Mouse (Mus musculus) midbrain, embryonic 11.5 days (tissue): ENCODE results near the gene Astn1. TPM values are rescaled to one million over a fixed set of nuclear protein-coding genes. Genes with fewer than 3 reads are reported as not detected.

ENCODE experiments used
- ATAC-seq: fragments of 200-750 bp; cut with Nextera tagmentation; 2 replicates; pipeline ENCODE4 v1.8.0; 2017; ENCODE audit warnings: moderate TSS enrichment, moderate library complexity; ENCODE audit not compliant: low FRiP score
- DNase-seq: peaks from one replicate; pipeline ENCODE4 v3.0.0; 2015; ENCODE audit warnings: low spot score; ENCODE audit errors: missing footprints
- H3K27ac ChIP-seq: fragments of 300-500 bp; sonication (generic); 2 replicates; pipeline ENCODE4 v1.5.1; 2014; ENCODE audit warnings: low read depth, low read length
- H3K27me3 ChIP-seq: fragments of 300-500 bp; sonication (generic); 2 replicates; pipeline ENCODE4 v1.6.1; 2014; ENCODE audit warnings: mild to moderate bottlenecking, low read length, moderate library complexity, mixed read lengths; ENCODE audit not compliant: control insufficient read depth, insufficient read depth
- H3K36me3 ChIP-seq: fragments of 300-500 bp; sonication (generic); 2 replicates; pipeline ENCODE4 v1.6.1; 2014; ENCODE audit warnings: mild to moderate bottlenecking, low read length, moderate library complexity, mixed read lengths; ENCODE audit not compliant: control insufficient read depth, insufficient read depth
- H3K4me1 ChIP-seq: fragments of 300-500 bp; sonication (generic); 2 replicates; pipeline ENCODE4 v1.6.1; 2014; ENCODE audit warnings: low read length; ENCODE audit not compliant: control insufficient read depth, insufficient read depth
- H3K4me2 ChIP-seq: fragments of 300-500 bp; sonication (generic); 2 replicates; pipeline ENCODE4 v1.6.1; 2014; ENCODE audit warnings: mild to moderate bottlenecking, moderate library complexity
- H3K4me3 ChIP-seq: fragments of 300-500 bp; sonication (generic); 2 replicates; pipeline ENCODE4 v1.5.1; 2014; ENCODE audit warnings: low read depth, low read length
- H3K9ac ChIP-seq: fragments of 300-500 bp; sonication (generic); 2 replicates; pipeline ENCODE4 v1.6.1; 2014; ENCODE audit warnings: low read length
- H3K9me3 ChIP-seq: fragments of 300-500 bp; sonication (generic); 2 replicates; pipeline ENCODE4 v1.6.1; 2016; ENCODE audit warnings: low read length; ENCODE audit not compliant: control insufficient read depth
- WGBS: fragments of 180-500 bp; shearing (Covaris S2); extraction: QIAGEN DNeasy Blood & Tissue Kit; methylation state at CpG from one replicate; pipeline ENCODE4 v1.1.7; 2014; 5-methylcytosine and 5-hydroxymethylcytosine counted together
- polyA plus RNA-seq: library from polyadenylated mRNA; unstranded; fragments of >200 nt; fragmentation: Nextera tagmentation; extraction: Ambion mirVana; gene quantifications from 2 replicates; pipeline ENCODE4 v1.2.1, GENCODE M21; 2014

Astn1 gene
- polyA plus RNA-seq, 1 experiment from 2014 or later, result 20.1 TPM

- H3K27ac ChIP-seq, result no peak overlapping the region
- H3K27me3 ChIP-seq, result no peaks in the 10 kb centered on the region
- 33% methylated on average over 3 of the region's 3 CpGs for WGBS
- no peak overlapping the region for H3K4me3 ChIP-seq
- H3K4me1 ChIP-seq, result peaks cover 11% of the 10 kb centered on the region
- H3K36me3 ChIP-seq, result no peaks in the 10 kb centered on the region
- no peak for DNase-seq
- no peak overlapping the region for H3K9ac ChIP-seq
- no peaks in the 10 kb centered on the region for H3K9me3 ChIP-seq
- no peak for ATAC-seq
- H3K4me2 ChIP-seq, result no peak overlapping the region
These were observed 131.2 kb downstream of the Astn1 start for GRCm38 (mm10) chr1:158493289-158493688.

GRCm38 (mm10) chr1:158500140-158500539 lies 138.1 kb downstream of the Astn1 start:
- Histone ChIP-seq H3K9ac (no peak overlapping the region), H3K36me3 (no peaks in the 10 kb centered on the region)
- no peak for ATAC-seq

GRCm38 (mm10) chr1:158501019-158501418 lies 138.9 kb downstream of the Astn1 start:
- Histone ChIP-seq H3K9ac (no peak overlapping the region), H3K36me3 (no peaks in the 10 kb centered on the region), H3K4me1 (no peaks in the 10 kb centered on the region), H3K27me3 (no peaks in the 10 kb centered on the region), H3K4me2 (no peak overlapping the region), H3K4me3 (no peak overlapping the region), H3K9me3 (no peaks in the 10 kb centered on the region), H3K27ac (no peak overlapping the region)
- DNase-seq, result no peak
- no peak for ATAC-seq
- 45% methylated on average over 4 of the region's 4 CpGs for WGBS

More at GRCm38 (mm10) chr1:158500140-158500539, 138.1 kb downstream of the Astn1 start:
- Histone ChIP-seq H3K4me2 (no peak overlapping the region), H3K27ac (no peak overlapping the region), H3K4me3 (no peak overlapping the region), H3K4me1 (no peaks in the 10 kb centered on the region), H3K27me3 (no peaks in the 10 kb centered on the region), H3K9me3 (no peaks in the 10 kb centered on the region)
- WGBS, result 77% methylated on average over 4 of the region's 4 CpGs
- no peak for DNase-seq

DNA sequence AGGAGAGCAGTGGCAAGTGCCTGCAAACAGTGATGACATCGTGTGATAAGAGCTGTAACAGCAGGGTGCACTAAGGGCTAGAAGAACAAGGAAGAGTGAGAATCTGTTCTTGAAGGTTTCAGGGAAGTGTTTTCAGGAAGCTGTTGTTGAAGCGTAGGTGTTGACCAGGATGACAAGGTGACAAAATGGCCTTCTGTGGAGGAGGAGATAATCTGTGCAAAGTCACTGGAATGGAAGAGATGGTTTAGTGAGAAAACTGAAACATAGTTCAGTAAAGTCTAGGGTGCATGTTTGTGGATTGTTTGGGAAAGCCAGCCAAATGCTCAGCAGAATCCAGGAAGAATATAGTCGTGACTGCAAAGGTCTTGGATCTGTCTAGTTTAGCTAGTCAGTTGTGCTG lies 145.5 kb downstream of the Astn1 start:
- 79% methylated on average over 3 of the region's 3 CpGs for WGBS
- Histone ChIP-seq H3K36me3 (peaks cover 3% of the 10 kb centered on the region; the same call in 1 of the 2 replicates), H3K4me3 (no peak overlapping the region), H3K4me2 (no peak overlapping the region), H3K4me1 (no peaks in the 10 kb centered on the region), H3K27me3 (no peaks in the 10 kb centered on the region), H3K9me3 (no peaks in the 10 kb centered on the region), H3K9ac (no peak overlapping the region), H3K27ac (no peak overlapping the region)
- DNase-seq (no peak), ATAC-seq (no peak)

- DNase-seq (peak; percentile 2), ATAC-seq (no peak)
- H3K4me3 ChIP-seq, result no peak overlapping the region
- no peak overlapping the region for H3K27ac ChIP-seq
- no peaks in the 10 kb centered on the region for H3K27me3 ChIP-seq
- no peaks in the 10 kb centered on the region for H3K9me3 ChIP-seq
- no peaks in the 10 kb centered on the region for H3K4me1 ChIP-seq
- H3K36me3 ChIP-seq, result peaks cover 3% of the 10 kb centered on the region; the same call in 1 of the 2 replicates
- WGBS, result 86% methylated on average over 4 of the region's 4 CpGs
- no peak overlapping the region for H3K4me2 ChIP-seq
- no peak overlapping the region for H3K9ac ChIP-seq
These were observed 147.2 kb downstream of the Astn1 start for GRCm38 (mm10) chr1:158509112-158509855.

DNA sequence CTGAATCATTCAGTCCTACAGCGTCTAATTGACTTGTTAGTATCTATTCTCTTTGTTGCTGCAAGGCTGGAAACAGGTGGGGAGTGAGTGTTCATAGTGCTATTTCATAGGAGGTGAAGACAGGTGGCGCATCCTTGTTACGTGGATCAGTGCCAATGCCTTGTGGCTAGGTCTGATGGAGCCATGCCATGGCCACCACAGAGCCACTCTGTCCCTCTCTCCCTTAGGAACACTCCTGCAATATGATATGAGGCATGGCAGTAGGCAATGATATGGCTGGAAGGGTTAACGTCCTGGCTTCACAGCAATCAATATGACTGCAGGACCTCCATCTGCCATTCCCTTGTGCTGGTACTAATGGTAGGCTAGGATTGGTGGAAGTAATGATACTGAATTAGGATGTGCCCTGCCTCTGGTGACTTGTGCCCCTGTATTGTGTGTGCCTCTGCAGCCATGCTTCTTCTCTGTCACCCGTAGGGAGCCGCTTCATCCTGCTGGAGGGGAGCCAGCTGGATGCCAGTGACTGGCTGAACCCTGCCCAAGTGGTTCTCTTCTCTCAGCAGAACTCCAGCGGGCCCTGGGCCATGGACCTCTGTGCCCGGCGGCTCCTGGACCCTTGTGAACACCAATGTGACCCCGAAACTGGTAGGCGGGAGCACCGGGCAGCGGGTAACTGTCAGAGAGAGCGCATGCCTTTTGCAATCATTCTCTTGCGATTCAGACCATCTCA lies 148.6 kb downstream of the Astn1 start:
- no peak overlapping the region for H3K4me2 ChIP-seq
- no peaks in the 10 kb centered on the region for H3K9me3 ChIP-seq
- H3K4me3 ChIP-seq, result no peak overlapping the region
- no peak overlapping the region for H3K9ac ChIP-seq
- no peaks in the 10 kb centered on the region for H3K27me3 ChIP-seq
- peak; percentile 12 for DNase-seq
- no peak for ATAC-seq
- H3K4me1 ChIP-seq, result no peaks in the 10 kb centered on the region
- H3K36me3 ChIP-seq, result peaks cover 3% of the 10 kb centered on the region; the same call in 1 of the 2 replicates
- no peak overlapping the region for H3K27ac ChIP-seq
- 97% methylated on average over 15 of the region's 15 CpGs for WGBS

GRCm38 (mm10) chr1:158512089-158512488 lies 150.0 kb downstream of the Astn1 start:
- no peak overlapping the region for H3K4me2 ChIP-seq
- peak; percentile 2 for DNase-seq
- peaks cover 3% of the 10 kb centered on the region; the same call in 1 of the 2 replicates for H3K36me3 ChIP-seq
- no peaks in the 10 kb centered on the region for H3K4me1 ChIP-seq
- no peaks in the 10 kb centered on the region for H3K27me3 ChIP-seq
- no peak overlapping the region for H3K9ac ChIP-seq
- no peak overlapping the region for H3K27ac ChIP-seq
- H3K4me3 ChIP-seq, result no peak overlapping the region
- H3K9me3 ChIP-seq, result no peaks in the 10 kb centered on the region
- no peak for ATAC-seq

DNA sequence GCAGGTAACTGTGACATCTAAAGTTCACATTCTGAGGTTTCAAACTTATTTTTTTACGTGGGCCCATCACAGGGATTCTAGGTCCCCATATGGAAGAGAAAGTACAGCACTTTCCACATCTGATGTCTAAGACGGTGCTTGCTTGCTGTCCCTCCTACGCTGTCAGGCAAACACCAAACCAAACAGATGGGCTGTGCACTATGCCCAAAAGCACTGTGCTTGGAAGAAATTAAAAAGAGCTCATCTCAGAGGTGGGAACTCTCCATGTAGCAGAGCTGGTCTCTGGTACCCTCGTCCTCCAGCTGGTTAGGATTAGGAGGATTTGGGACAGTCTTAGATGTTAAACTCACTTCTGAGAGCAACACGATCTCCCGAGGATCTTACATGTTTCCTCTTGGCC lies 150.6 kb downstream of the Astn1 start:
- no peaks in the 10 kb centered on the region for H3K4me1 ChIP-seq
- no peak overlapping the region for H3K27ac ChIP-seq
- 77% methylated on average over 6 of the region's 6 CpGs for WGBS
- DNase-seq (peak; percentile 51), ATAC-seq (no peak)
- no peaks in the 10 kb centered on the region for H3K27me3 ChIP-seq
- no peak overlapping the region for H3K4me2 ChIP-seq
- no peak overlapping the region for H3K9ac ChIP-seq
- no peak overlapping the region for H3K4me3 ChIP-seq
- no peaks in the 10 kb centered on the region for H3K9me3 ChIP-seq
- H3K36me3 ChIP-seq, result peaks cover 3% of the 10 kb centered on the region; the same call in 1 of the 2 replicates

- Histone ChIP-seq H3K4me2 (no peak overlapping the region), H3K9ac (no peak overlapping the region), H3K9me3 (no peaks in the 10 kb centered on the region), H3K4me1 (no peaks in the 10 kb centered on the region), H3K4me3 (no peak overlapping the region), H3K27ac (no peak overlapping the region), H3K27me3 (no peaks in the 10 kb centered on the region), H3K36me3 (peaks cover 3% of the 10 kb centered on the region; the same call in 1 of the 2 replicates)
- ATAC-seq (no peak), DNase-seq (no peak)
- WGBS, result 95% methylated on average over 13 of the region's 13 CpGs
These were observed 151.5 kb downstream of the Astn1 start for GRCm38 (mm10) chr1:158513572-158513971.
